ENCODE assay signal across 9 mouse cellular contexts in the genomic region with DNA sequence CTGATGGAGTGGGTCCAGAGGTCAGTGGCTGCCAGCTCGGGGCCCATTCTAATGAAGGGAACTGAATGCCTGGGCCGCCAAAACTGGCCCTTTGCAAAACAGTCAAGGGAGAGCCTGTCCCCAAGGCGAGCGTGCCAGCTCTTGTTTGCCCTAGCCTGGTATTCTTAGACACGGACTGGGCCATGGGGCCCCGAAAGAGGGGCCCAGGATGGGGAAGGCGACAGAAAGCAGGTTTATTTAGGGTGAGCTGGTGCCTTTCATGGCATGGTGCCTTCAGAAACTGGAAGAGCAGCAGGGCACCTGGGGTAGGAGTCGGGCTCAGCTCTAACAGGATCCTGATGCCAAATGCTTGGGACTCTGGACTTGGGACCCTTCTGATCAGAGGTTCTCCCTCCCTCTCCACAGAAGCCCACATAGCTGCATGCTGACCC. TPM values are rescaled to one million over a fixed set of nuclear protein-coding genes. Genes with fewer than 3 reads are reported as not detected.
A peak's percentile ranks its signal among the peaks of the same experiment; 100 is the strongest.
DNase-seq lines count a peak whose midpoint lies in the region; TF ChIP-seq lines count a peak whose summit lies in the region.
"Had no signal": no experiment of that assay in that cellular context is flagged by ENCODE, and none has a peak within 500 bp of the region (broad histone marks: within the 10 kb centered on the region; RNA-seq: fewer than 3 reads in every experiment).

No protein-coding gene starts in this region.

- H3K27ac ChIP-seq in hindbrain, embryonic 10.5 days: peak overlapping the region; percentile 90
- H3K27ac ChIP-seq: heart, adult 2 months had no signal

- H3K36me3 ChIP-seq in E14TG2a.4 (ENCODE audit: insufficient read depth, low read length): no peaks in the 10 kb centered on the region
- no peaks in the 10 kb centered on the region for H3K36me3 ChIP-seq in hindbrain, embryonic 10.5 days

- peak; percentile 30 for DNase-seq in adipocyte (ENCODE audit: low spot score)
- no peak for DNase-seq in hindbrain, embryonic 10.5 days (ENCODE audit: low spot score)
- DNase-seq in layer of hippocampus, postnatal 14 days (ENCODE audit: low spot score in 2 of 2): peak; percentile 71 to 89
- DNase-seq in right cerebral cortex, postnatal 25 days: peak; percentile 57
- no peak for DNase-seq in spleen, postnatal 10 days (ENCODE audit: low spot score in 2 of 2)
- no peak for DNase-seq in lung, postnatal 4 days

- TF ChIP-seq CTCF in E14TG2a.4 (conservative IDR thresholded peaks at IDR 0.05; ENCODE audit: low read length): no peak

- peaks cover 99% of the 10 kb centered on the region for H3K4me1 ChIP-seq in E14TG2a.4 (replicated peaks; ENCODE audit: low read depth, low read length)
- H3K4me1 ChIP-seq in hindbrain, embryonic 10.5 days (replicated peaks): peaks cover 90% of the 10 kb centered on the region

- 37% methylated on average over 8 of the region's 8 CpGs for WGBS in hindbrain, embryonic 10.5 days

- H3K9me3 ChIP-seq in E14TG2a.4 (ENCODE audit: low read length): no peaks in the 10 kb centered on the region
- H3K9me3 ChIP-seq in hindbrain, embryonic 10.5 days: no peaks in the 10 kb centered on the region
- H3K9me3 ChIP-seq: megakaryocyte, embryonic 14.5 days had no signal

- H3K27me3 ChIP-seq in E14TG2a.4 (ENCODE audit: insufficient read depth, low read length): peaks cover 15% of the 10 kb centered on the region
- H3K27me3 ChIP-seq in hindbrain, embryonic 10.5 days (ENCODE audit: insufficient read depth, poor library complexity, severe bottlenecking): peaks cover 28% of the 10 kb centered on the region

- peak overlapping the region; percentile 63 for H3K4me3 ChIP-seq in E14TG2a.4 (replicated peaks; ENCODE audit: low read length)
- no peak overlapping the region for H3K4me3 ChIP-seq in hindbrain, embryonic 10.5 days
- H3K4me3 ChIP-seq: heart, adult 2 months; megakaryocyte, embryonic 14.5 days had no signal

RNA-seq across cellular contexts. Expression of a gene that starts 56.1 kb away (rescaled TPM):
- 15.0 and 15.6 TPM in 2 replicates for polyA plus RNA-seq in hindbrain, embryonic 10.5 days (2016; fragmentation: Nextera tagmentation; extraction: Ambion mirVana)
- total RNA-seq in layer of hippocampus, postnatal 14 days (2021): 100 to 1,000 TPM; 159 to 161 TPM

Comparison
In these comparisons a context has a peak if more than half of its experiments do, and no peak if none do; other contexts are left out.
1. DNase-seq: peak in adipocyte (single experiment), layer of hippocampus, postnatal 14 days (2 of 2) and right cerebral cortex, postnatal 25 days (single experiment); none in hindbrain, embryonic 10.5 days (single experiment), spleen, postnatal 10 days (0 of 2) and lung, postnatal 4 days (0 of 2).